Mouse (Mus musculus): ENCODE measurements around the gene Tigd4.

DNA sequence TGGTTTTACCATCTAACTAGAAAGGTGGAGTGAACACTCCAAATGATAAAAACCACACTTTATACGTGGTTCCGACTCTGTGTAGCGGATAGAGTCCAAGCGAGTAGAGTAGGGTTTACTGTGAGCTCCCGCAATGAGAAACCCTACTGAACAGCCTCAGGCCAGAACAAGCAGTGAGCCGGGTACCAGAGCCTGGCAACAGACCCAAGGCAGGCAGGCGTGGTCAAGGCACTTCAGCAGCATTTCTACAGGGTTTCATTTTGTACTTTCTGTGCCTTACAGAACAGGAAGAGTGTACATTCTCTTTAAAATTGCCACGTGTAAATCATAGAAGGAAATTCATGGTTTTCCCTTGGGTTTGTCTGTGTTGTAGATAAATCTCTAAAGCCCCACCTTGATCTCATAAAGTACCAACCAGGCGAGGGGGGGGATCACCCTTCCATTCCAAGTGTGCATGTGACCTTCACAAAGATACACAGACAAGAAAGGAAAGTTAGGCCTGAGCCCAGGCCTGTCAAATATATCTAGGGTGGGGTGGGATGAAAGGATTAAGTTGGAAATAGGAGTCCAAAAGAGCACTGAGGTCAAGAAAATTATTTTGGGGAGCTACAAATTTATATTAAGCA lies 8.6 kb downstream of the Tigd4 start:
- TF ChIP-seq CTCF (IDR thresholded peaks at IDR 0.05; ENCODE audit: borderline replicate concordance, extremely low read depth, insufficient read depth, insufficient read length) (no peak), POLR2A (IDR thresholded peaks at IDR 0.05; ENCODE audit: borderline replicate concordance, extremely low read depth, insufficient read depth, insufficient read length, poor library complexity, severe bottlenecking) (no peak)
